Mouse (Mus musculus) CH12.LX (cell line): ENCODE data around the gene Pml. TPM values are rescaled to one million over a fixed set of nuclear protein-coding genes. Genes with fewer than 3 reads are reported as not detected.
A peak's percentile ranks its signal among the peaks of the same experiment; 100 is the strongest.

Experiments used
- DNase-seq: peaks from one replicate; pipeline ENCODE4 v3.0.0-alpha.2; 2013; ENCODE audit errors: extremely low read depth
- H3K27ac ChIP-seq: 2 replicates; pipeline ENCODE4 v1.5.1; 2012; ENCODE audit warnings: low read depth, mild to moderate bottlenecking, control low read depth, moderate library complexity; ENCODE audit not compliant: insufficient read depth
- H3K27me3 ChIP-seq: replicated peaks from 2 replicates; pipeline ENCODE3; 2012; ENCODE audit warnings: inconsistent platforms
- H3K36me3 ChIP-seq, 2 experiments: replicated peaks in 1 of 2; 2 replicates each; pipeline versions ENCODE3 to v1.6.1; 2012; ENCODE audit warnings: inconsistent platforms in 1 of 2, low read length in 1 of 2, mild to moderate bottlenecking in 1 of 2, mixed read lengths in 1 of 2, moderate library complexity in 1 of 2; ENCODE audit not compliant: control insufficient read depth in 1 of 2, insufficient read depth in 1 of 2
- H3K4me1 ChIP-seq, 2 experiments: 2 replicates each; pipeline ENCODE4 v1.6.1; 2012; ENCODE audit warnings: inconsistent platforms in 1 of 2, moderate library complexity in 1 of 2; ENCODE audit not compliant: insufficient read depth in 2 of 2, control insufficient read depth in 1 of 2
- H3K4me2 ChIP-seq: 2 replicates; pipeline ENCODE4 v1.6.1; 2012; ENCODE audit warnings: low read depth, mild to moderate bottlenecking, control low read depth; ENCODE audit not compliant: poor library complexity, insufficient read depth, severe bottlenecking
- H3K4me3 ChIP-seq, 3 experiments: fragments of 150-350 bp in 1 of 3; sonication (generic) in 1 of 3; replicated peaks in 1 of 3; 2 replicates each; pipeline versions ENCODE3 to v1.5.1; 2011 to 2012; ENCODE audit warnings: low read depth in 2 of 3, low read length in 2 of 3, mild to moderate bottlenecking in 2 of 3, moderate library complexity in 2 of 3, control low read depth in 1 of 3, improper control_type of control experiment in 1 of 3, inconsistent platforms in 1 of 3, mixed read lengths in 1 of 3; ENCODE audit not compliant: poor library complexity in 1 of 3
- H3K79me2 ChIP-seq: replicated peaks from 2 replicates; pipeline ENCODE4 v1.6.1; 2012; ENCODE audit warnings: mild to moderate bottlenecking, moderate library complexity; ENCODE audit not compliant: control insufficient read depth, poor library complexity, insufficient read depth, severe bottlenecking; ENCODE audit errors: extremely low read depth
- H3K9ac ChIP-seq: 2 replicates; pipeline ENCODE4 v1.6.1; 2012; ENCODE audit warnings: low read depth, mild to moderate bottlenecking, control low read depth, moderate library complexity; ENCODE audit not compliant: insufficient read depth
- H3K9me3 ChIP-seq: replicated peaks from 2 replicates; pipeline ENCODE3; 2012; ENCODE audit warnings: low read length, inconsistent platforms, mixed read lengths
- BHLHE40 ChIP-seq: IDR thresholded peaks from 2 replicates; pipeline ENCODE4 v1.6.1; 2011; ENCODE audit warnings: mild to moderate bottlenecking, low read depth, low read length, improper control_type of control experiment
- CHD1 ChIP-seq: IDR thresholded peaks from 2 replicates; pipeline ENCODE4 v1.6.1; 2012; ENCODE audit warnings: low read depth, low read length, improper control_type of control experiment, inconsistent platforms
- CHD2 ChIP-seq: IDR thresholded peaks from 2 replicates; pipeline ENCODE4 v1.6.1; 2011; ENCODE audit warnings: low read length, improper control_type of control experiment
- CTCF ChIP-seq, 2 experiments: IDR thresholded peaks in 1 of 2; conservative IDR thresholded peaks in 1 of 2; 2 replicates each; pipeline ENCODE4 v1.5.1; 2011 to 2012; ENCODE audit warnings: low read depth in 2 of 2, low read length in 2 of 2, improper control_type of control experiment in 1 of 2, inconsistent platforms in 1 of 2, mild to moderate bottlenecking in 1 of 2, moderate library complexity in 1 of 2
- E2F4 ChIP-seq: IDR thresholded peaks from 2 replicates; pipeline ENCODE4 v1.6.1; 2011; ENCODE audit warnings: low read depth, low read length, improper control_type of control experiment; ENCODE audit not compliant: insufficient replicate concordance
- ELF1 ChIP-seq: IDR thresholded peaks from 2 replicates; pipeline ENCODE4 v1.6.1; 2014; ENCODE audit warnings: low read depth, mild to moderate bottlenecking, inconsistent platforms, low read length, improper control_type of control experiment
- EP300 ChIP-seq: IDR thresholded peaks from 2 replicates; pipeline ENCODE4 v1.6.1; 2011; ENCODE audit warnings: low read length, improper control_type of control experiment
- ETS1 ChIP-seq: conservative IDR thresholded peaks from 2 replicates; pipeline ENCODE4 v1.6.1; 2012; ENCODE audit warnings: low read depth, mild to moderate bottlenecking, inconsistent platforms, low read length, improper control_type of control experiment, moderate library complexity
- GABPA ChIP-seq: IDR thresholded peaks from 2 replicates; pipeline ENCODE4 v1.6.1; 2012; ENCODE audit warnings: low read depth, low read length, improper control_type of control experiment, inconsistent platforms; ENCODE audit not compliant: insufficient replicate concordance
- HCFC1 ChIP-seq: IDR thresholded peaks from 2 replicates; pipeline ENCODE4 v1.6.1; 2012; ENCODE audit warnings: low read depth, mild to moderate bottlenecking, inconsistent platforms, low read length, improper control_type of control experiment
- IRF4 ChIP-seq: IDR thresholded peaks from 2 replicates; pipeline ENCODE4 v1.6.1; 2014; ENCODE audit warnings: low read depth, mild to moderate bottlenecking, inconsistent platforms, low read length, improper control_type of control experiment
- JUN ChIP-seq: IDR thresholded peaks from 2 replicates; pipeline ENCODE4 v1.6.1; 2011; ENCODE audit warnings: low read depth, mild to moderate bottlenecking, low read length, improper control_type of control experiment, moderate library complexity; ENCODE audit not compliant: insufficient read depth
- JUND ChIP-seq: conservative IDR thresholded peaks from 2 replicates; pipeline ENCODE4 v1.6.1; 2011; ENCODE audit warnings: low read depth, low read length, improper control_type of control experiment
- KAT2A ChIP-seq: IDR thresholded peaks from 2 replicates; pipeline ENCODE4 v1.6.1; 2012; ENCODE audit warnings: low read length, improper control_type of control experiment, inconsistent platforms; ENCODE audit not compliant: insufficient replicate concordance
- MAFK ChIP-seq: IDR thresholded peaks from 2 replicates; pipeline ENCODE4 v1.6.1; 2011; ENCODE audit warnings: low read length, improper control_type of control experiment; ENCODE audit not compliant: insufficient replicate concordance
- MAX ChIP-seq: IDR thresholded peaks from 2 replicates; pipeline ENCODE4 v1.6.1; 2011; ENCODE audit warnings: low read length, improper control_type of control experiment
- MAZ ChIP-seq: IDR thresholded peaks from 2 replicates; pipeline ENCODE4 v1.6.1; 2012; ENCODE audit warnings: low read depth, mild to moderate bottlenecking, inconsistent platforms, low read length, improper control_type of control experiment, moderate library complexity
- MEF2A ChIP-seq: IDR thresholded peaks from 2 replicates; pipeline ENCODE4 v1.6.1; 2014; ENCODE audit warnings: low read depth, mild to moderate bottlenecking, inconsistent platforms, low read length, improper control_type of control experiment, borderline replicate concordance
- MXI1 ChIP-seq: IDR thresholded peaks from 2 replicates; pipeline ENCODE4 v1.6.1; 2011; ENCODE audit warnings: mild to moderate bottlenecking, low read depth, low read length, improper control_type of control experiment
- MYC ChIP-seq: IDR thresholded peaks from 2 replicates; pipeline ENCODE4 v1.6.1; 2011; ENCODE audit warnings: low read depth, mild to moderate bottlenecking, improper control_type of control experiment, low read length
- NELFE ChIP-seq: IDR thresholded peaks from 2 replicates; pipeline ENCODE4 v1.6.1; 2011; ENCODE audit warnings: low read depth, low read length, improper control_type of control experiment
- NRF1 ChIP-seq: IDR thresholded peaks from 2 replicates; pipeline ENCODE4 v1.6.1; 2014; ENCODE audit warnings: low read depth, mild to moderate bottlenecking, inconsistent platforms, low read length, improper control_type of control experiment, moderate library complexity
- PAX5 ChIP-seq: IDR thresholded peaks from 2 replicates; pipeline ENCODE4 v1.6.1; 2012; ENCODE audit warnings: low read length, inconsistent platforms, mixed read lengths
- POLR2A ChIP-seq: IDR thresholded peaks from 2 replicates; pipeline ENCODE4 v1.6.1; 2011; ENCODE audit warnings: low read depth, mild to moderate bottlenecking, improper control_type of control experiment, low read length
- RAD21 ChIP-seq: IDR thresholded peaks from 2 replicates; pipeline ENCODE4 v1.6.1; 2011; ENCODE audit warnings: low read depth, mild to moderate bottlenecking, low read length, improper control_type of control experiment, moderate library complexity
- RCOR1 ChIP-seq: conservative IDR thresholded peaks from 2 replicates; pipeline ENCODE4 v1.6.1; 2012; ENCODE audit warnings: low read depth, mild to moderate bottlenecking, inconsistent platforms, low read length, improper control_type of control experiment
- SIN3A ChIP-seq: IDR thresholded peaks from 2 replicates; pipeline ENCODE4 v1.6.1; 2012; ENCODE audit warnings: low read length, improper control_type of control experiment, inconsistent platforms
- SMC3 ChIP-seq: IDR thresholded peaks from 2 replicates; pipeline ENCODE4 v1.6.1; 2011; ENCODE audit warnings: low read depth, low read length, improper control_type of control experiment
- TBP ChIP-seq: conservative IDR thresholded peaks from 2 replicates; pipeline ENCODE4 v1.6.1; 2011; ENCODE audit warnings: low read depth, low read length, improper control_type of control experiment
- TCF12 ChIP-seq: IDR thresholded peaks from 2 replicates; pipeline ENCODE4 v1.6.1; 2014; ENCODE audit warnings: low read depth, mild to moderate bottlenecking, inconsistent platforms, low read length, improper control_type of control experiment
- UBTF ChIP-seq: IDR thresholded peaks from 2 replicates; pipeline ENCODE4 v1.6.1; 2012; ENCODE audit warnings: low read depth, mild to moderate bottlenecking, inconsistent platforms, low read length, improper control_type of control experiment, moderate library complexity
- USF1 ChIP-seq: IDR thresholded peaks from 2 replicates; pipeline ENCODE4 v1.6.1; 2014; ENCODE audit warnings: low read depth, mild to moderate bottlenecking, inconsistent platforms, low read length, improper control_type of control experiment
- USF2 ChIP-seq: conservative IDR thresholded peaks from 2 replicates; pipeline ENCODE4 v1.6.1; 2011; ENCODE audit warnings: low read depth, low read length, improper control_type of control experiment
- ZC3H11A ChIP-seq: IDR thresholded peaks from 2 replicates; pipeline ENCODE4 v1.6.1; 2012; ENCODE audit warnings: low read depth, mild to moderate bottlenecking, inconsistent platforms, low read length, improper control_type of control experiment
- ZKSCAN1 ChIP-seq: IDR thresholded peaks from 2 replicates; pipeline ENCODE4 v1.6.1; 2012; ENCODE audit warnings: low read depth, inconsistent platforms, low read length, improper control_type of control experiment, borderline replicate concordance
- ZMIZ1 ChIP-seq: IDR thresholded peaks from 2 replicates; pipeline ENCODE4 v1.6.1; 2012; ENCODE audit warnings: low read depth, mild to moderate bottlenecking, inconsistent platforms, low read length, improper control_type of control experiment
- ZNF384 ChIP-seq: IDR thresholded peaks from 2 replicates; pipeline ENCODE4 v1.6.1; 2012; ENCODE audit warnings: low read depth, low read length, improper control_type of control experiment, inconsistent platforms
- dilution Hi-C: fragments of 300-500 bp; cut with MboI; formaldehyde crosslinking; loops from 2 replicates; pipeline ENCODE4 v1.14.3; 2020; ENCODE audit warnings: low sequenced_read_pairs; ENCODE audit not compliant: extremely low pct_unique_long_range_greater_than_20kb, extremely low pct_ligation_motif_present
- in situ Hi-C: fragments of 300-500 bp; cut with MboI; formaldehyde crosslinking; loops from 3 replicates; pipeline ENCODE4 v1.14.3; 2019; ENCODE audit warnings: low sequenced_read_pairs, low pct_ligation_motif_present, low pct_unique_long_range_greater_than_20kb, mixed read lengths
- polyA plus RNA-seq: library from polyadenylated mRNA; unstranded; fragments of >175 nt; gene quantifications from 2 replicates; pipeline ENCODE4 v1.2.1, GENCODE M21; 2012; ENCODE audit warnings: low read depth; ENCODE audit not compliant: insufficient read length
- total RNA-seq, 2 experiments: library from RNA; depleted of rRNA; stranded (reverse); fragments of 300-350 nt in 1 of 2; fragments of >200 nt in 1 of 2; gene quantifications; 2 replicates each; pipeline ENCODE4 v1.2.3; 2012 to 2014

The Pml gene
- total and polyA plus RNA-seq, 3 experiments = 8.3 to 56.9 (median 21.2) TPM

DNA sequence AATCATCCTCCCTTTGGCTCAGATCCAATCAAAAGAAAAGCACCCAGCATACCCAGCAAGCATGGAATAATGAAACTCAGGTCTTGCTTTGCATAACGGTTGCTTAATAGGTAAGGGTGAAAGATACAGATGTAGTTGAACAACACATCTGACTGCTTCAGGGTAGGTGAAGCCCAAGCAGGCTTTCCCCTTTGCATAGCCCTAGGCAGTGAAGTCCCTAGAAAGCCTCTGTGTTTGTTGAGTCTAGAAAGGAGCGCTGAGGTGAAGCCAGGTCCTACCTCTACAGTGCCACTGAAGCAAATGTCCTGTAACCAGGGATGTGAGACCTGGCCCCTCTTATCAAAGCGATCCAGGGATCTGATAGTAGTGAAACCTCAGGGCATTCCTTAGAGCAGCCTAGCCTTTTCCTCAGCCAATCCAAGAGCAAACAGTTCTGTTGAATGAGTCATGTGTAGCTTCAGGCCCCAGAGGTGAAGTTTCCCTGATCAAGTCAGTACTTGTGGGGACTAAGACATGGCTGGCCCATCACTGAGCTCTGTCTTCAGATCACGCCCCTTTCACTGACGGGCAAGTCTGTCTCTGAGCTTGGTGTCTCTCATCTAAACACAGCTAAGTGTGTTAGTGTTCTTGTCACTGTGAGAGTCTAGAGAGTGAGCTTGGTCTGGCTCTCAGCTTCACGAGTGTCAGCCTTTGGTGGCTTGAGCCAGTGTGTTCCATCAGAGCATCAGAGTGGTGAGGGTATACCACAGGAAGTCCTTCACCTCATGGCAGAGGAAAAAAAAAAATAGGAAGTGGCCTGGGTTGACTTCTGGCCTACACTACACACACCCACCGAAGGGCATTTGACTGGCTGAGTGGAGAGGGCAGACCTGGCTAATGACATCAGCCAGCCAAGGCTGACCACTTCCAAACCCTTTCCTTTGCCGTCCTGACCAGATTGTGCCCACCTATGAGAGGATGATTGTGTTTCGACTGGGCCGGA, 6.4 kb upstream of the Pml start:
- in situ Hi-C loops = loop anchor here (25.0 kb wide), 1 partner anchor 444 kb away; no protein-coding TSS in a partner anchor
- peaks cover 13 to 29% of the 10 kb centered on the region in 2 experiments for H3K36me3 ChIP-seq
- DNase-seq = peak; percentile 76
- peaks cover 17% of the 10 kb centered on the region for H3K79me2 ChIP-seq
- H3K27me3 ChIP-seq = no peaks in the 10 kb centered on the region
- H3K4me2 ChIP-seq = peak overlapping the region; percentile 95
- H3K27ac ChIP-seq = peak overlapping the region; percentile 98
- peak overlapping the region; percentile 49 to 54 (median 54) for H3K4me3 ChIP-seq
- no peaks in the 10 kb centered on the region for H3K9me3 ChIP-seq
- dilution Hi-C loops = no loop called here
- H3K9ac ChIP-seq = peak overlapping the region; percentile 61
- peaks cover 20 to 72% of the 10 kb centered on the region in 2 experiments for H3K4me1 ChIP-seq
- TF ChIP-seq MAZ (no peak), JUND (no peak), UBTF (peak; percentile 14; the same call in 1 of the 2 replicates), MYC (peak; percentile 77; the same call in 1 of the 2 replicates), RAD21 (no peak), MXI1 (peak; percentile 66), JUN (no peak), PAX5 (no peak), BHLHE40 (no peak), SMC3 (no peak), ZC3H11A (no peak), NRF1 (no peak), ETS1 (peak; percentile 48), TBP (peak; percentile 67), SIN3A (peak; percentile 79), RCOR1 (no peak), EP300 (peak; percentile 11; the same call in 1 of the 2 replicates), MAFK (no peak), NELFE (peak; percentile 29; the same call in 1 of the 2 replicates), E2F4 (no peak), TCF12 (peak; percentile 58), IRF4 (peak; percentile 12; the same call in 1 of the 2 replicates), MAX (peak; percentile 77; the same call in 1 of the 2 replicates), ZKSCAN1 (no peak), GABPA (no peak), CHD1 (peak; percentile 95; the same call in 1 of the 2 replicates), MEF2A (no peak), USF1 (no peak), ZMIZ1 (peak; percentile 71), KAT2A (no peak), CTCF (conservative IDR thresholded peaks at IDR 0.05 in 1 of 2, IDR thresholded peaks at IDR 0.05 in 1 of 2; ENCODE audit: low read depth in 2 of 2, low read length in 2 of 2) (no peak), USF2 (no peak), ZNF384 (peak; percentile 96), POLR2A (peak; percentile 62), HCFC1 (no peak; the same call in none of the 2 replicates), ELF1 (peak; percentile 78), CHD2 (no peak; the same call in 1 of the 2 replicates)
